Mouse (Mus musculus): ENCODE results near the gene Alg14. TPM values are rescaled to one million over a fixed set of nuclear protein-coding genes. Genes with fewer than 3 reads are reported as not detected.

The Alg14 gene
- 16.0 and 32.7 TPM in 2 replicates for polyA plus RNA-seq (2012; rRNA removed; ENCODE audit: low replicate concordance)

DNA sequence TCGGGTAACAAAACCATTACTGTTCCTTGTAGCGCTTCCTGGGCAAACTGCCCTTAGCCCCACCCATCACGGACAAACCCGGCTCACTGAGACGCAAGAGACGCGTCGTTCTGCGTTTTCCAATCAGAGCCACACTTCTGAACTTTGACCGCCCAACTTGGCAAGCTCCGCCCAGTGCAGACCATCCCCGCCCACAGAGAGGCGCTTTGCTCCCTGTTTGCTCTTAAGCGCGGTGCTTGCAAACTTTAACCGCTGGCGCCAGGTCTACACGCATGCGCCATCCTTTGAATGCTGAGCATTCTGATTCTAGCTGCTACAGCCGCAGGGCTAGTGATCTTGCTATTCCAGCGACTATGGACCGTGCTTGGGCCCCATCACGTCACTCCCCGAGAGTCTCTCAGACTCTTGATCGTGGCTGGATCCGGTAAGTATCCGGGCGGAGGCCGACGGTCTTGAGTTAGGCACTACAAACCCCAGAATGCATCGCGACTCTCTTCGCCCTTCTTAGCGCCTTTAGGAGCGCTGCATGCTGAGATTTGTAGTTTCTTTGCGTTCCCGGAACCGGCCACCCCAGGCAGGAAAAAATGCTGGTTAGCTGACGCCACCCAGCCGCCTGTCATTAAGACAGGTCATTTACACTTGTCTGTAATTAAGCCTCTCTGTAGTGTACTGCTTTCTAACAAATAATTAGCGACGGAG, at the start of gene Alg14:
Alg14 (plus strand) TSS at position 214 of the 699 bp plus-strand sequence.

DNA sequence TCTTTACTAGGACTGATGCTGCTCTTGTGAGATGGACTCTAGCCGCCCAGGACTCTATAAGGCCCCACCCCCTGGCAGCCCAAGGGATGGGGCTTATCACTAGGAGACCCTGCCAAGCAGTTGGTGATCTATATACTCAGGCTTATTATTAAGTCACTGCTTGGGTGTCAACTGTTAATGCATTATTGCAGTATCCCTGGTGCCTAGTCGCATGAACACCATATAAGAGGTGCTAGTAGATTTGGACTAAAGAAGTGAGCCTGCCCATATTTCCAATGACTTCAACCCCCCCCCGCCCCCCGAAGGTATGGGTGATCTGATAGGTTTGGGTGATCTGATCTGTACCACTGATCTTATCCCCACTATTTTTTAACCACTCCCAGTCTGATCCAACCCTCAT, 8.6 kb upstream of the Alg14 start, which contains the start of gene Tmem56:
Tmem56 (minus strand) TSS at position 101 of the 400 bp plus-strand sequence.

Other genes starting within 250 kb of the Alg14 start
- 2.3 and 3.7 TPM in 2 replicates for gene Rwdd3, start 120.1 kb upstream of the Alg14 start, polyA plus RNA-seq (2012; rRNA removed; ENCODE audit: low replicate concordance)
- gene Tmem56, start 8.7 kb upstream of the Alg14 start, polyA plus RNA-seq (2012; rRNA removed; ENCODE audit: low replicate concordance) = 18.3 and 29.8 TPM in 2 replicates
- gene Cnn3, start 134.7 kb downstream of the Alg14 start, polyA plus RNA-seq (2012; rRNA removed; ENCODE audit: low replicate concordance) = 140 and 200 TPM in 2 replicates
- 7.6 and 13.7 TPM in 2 replicates for gene Slc44a3, start 240.6 kb downstream of the Alg14 start, polyA plus RNA-seq (2012; rRNA removed; ENCODE audit: low replicate concordance)

Measured in mammary gland, adult 2 months (tissue).